Mouse (Mus musculus) testis, postnatal 14 days (tissue): Measurements from ENCODE around the gene Tes3-ps.

Source experiments
- DNase-seq: peaks from one replicate; pipeline ENCODE4 v3.0.0; 2021; ENCODE audit warnings: low spot score

Gene Tes3-ps

GRCm38 (mm10) chr13:49492376-49493368 is at the start of gene Tes3-ps:
Tes3-ps (plus strand) TSS chr13:49493318.
- no peak for DNase-seq

GRCm38 (mm10) chr13:49444451-49444850 is 48.7 kb upstream of the Tes3-ps start:
- no peak for DNase-seq

GRCm38 (mm10) chr13:49449318-49449749 is 43.8 kb upstream of the Tes3-ps start:
- DNase-seq: peak; percentile 70

- no peak for DNase-seq
These were observed 32.8 kb upstream of the Tes3-ps start for GRCm38 (mm10) chr13:49460276-49460675.

- no peak for DNase-seq
These were observed 32.3 kb upstream of the Tes3-ps start for GRCm38 (mm10) chr13:49460692-49461414.

GRCm38 (mm10) chr13:49461458-49462132 is 31.5 kb upstream of the Tes3-ps start:
- no peak for DNase-seq

GRCm38 (mm10) chr13:49462921-49463320 is 30.2 kb upstream of the Tes3-ps start:
- DNase-seq: no peak

GRCm38 (mm10) chr13:49465875-49466274 is 27.2 kb upstream of the Tes3-ps start:
- no peak for DNase-seq

- peak; percentile 58 for DNase-seq
These were observed 26.6 kb upstream of the Tes3-ps start for GRCm38 (mm10) chr13:49466393-49467075.

- DNase-seq: no peak
These were observed 25.5 kb upstream of the Tes3-ps start for GRCm38 (mm10) chr13:49467585-49467984.

GRCm38 (mm10) chr13:49469002-49469401 is 24.1 kb upstream of the Tes3-ps start:
- no peak for DNase-seq

- no peak for DNase-seq
These were observed 22.8 kb upstream of the Tes3-ps start for GRCm38 (mm10) chr13:49470319-49470718.

- no peak for DNase-seq
These were observed 22.3 kb upstream of the Tes3-ps start for GRCm38 (mm10) chr13:49470806-49471205.

- no peak for DNase-seq
These were observed 21.0 kb upstream of the Tes3-ps start for GRCm38 (mm10) chr13:49471981-49472675.

GRCm38 (mm10) chr13:49472676-49473005 is 20.5 kb upstream of the Tes3-ps start:
- DNase-seq: no peak

GRCm38 (mm10) chr13:49477887-49478286 is 15.2 kb upstream of the Tes3-ps start:
- DNase-seq: no peak

GRCm38 (mm10) chr13:49478851-49479374 is 14.2 kb upstream of the Tes3-ps start:
- DNase-seq: no peak

GRCm38 (mm10) chr13:49479399-49479798 is 13.7 kb upstream of the Tes3-ps start:
- peak; percentile 73 for DNase-seq

GRCm38 (mm10) chr13:49480057-49480456 is 13.1 kb upstream of the Tes3-ps start:
- peak; percentile 72 for DNase-seq

GRCm38 (mm10) chr13:49480551-49480950 is 12.6 kb upstream of the Tes3-ps start:
- DNase-seq: no peak

GRCm38 (mm10) chr13:49485388-49485787 is 7.7 kb upstream of the Tes3-ps start:
- DNase-seq: no peak
